ENCODE assay signal across 9 mouse cellular contexts in genomic region chr11:113709731-113710256, GRCm38 (mm10). TPM values are rescaled to one million over a fixed set of nuclear protein-coding genes. Genes with fewer than 3 reads are reported as not detected.
DNase-seq lines count a peak whose midpoint lies in the region; ATAC-seq and TF ChIP-seq lines count a peak whose summit lies in the region.
"Had no signal": no experiment of that assay in that cellular context is flagged by ENCODE, and none has a peak within 500 bp of the region (broad histone marks: within the 10 kb centered on the region; RNA-seq: fewer than 3 reads in every experiment).

Cpsf4l (minus strand) TSS chr11:113710017.

- ATAC-seq in heart, embryonic 13.5 days (ENCODE audit: extremely low read depth, insufficient number of reproducible peaks, low FRiP score, low TSS enrichment) = no peak
- no peak for ATAC-seq in intestine, embryonic 14.5 days (replicated peaks; ENCODE audit: low FRiP score, low TSS enrichment, low read depth)
- ATAC-seq in neural tube, embryonic 14.5 days (ENCODE audit: low read depth) = peak; percentile 47; the same call in 1 of the 2 replicates

- intact Hi-C loops in heart, postnatal 25 days (cut with DNase I) = no loop called here
- intact Hi-C loops in gastrocnemius, postnatal 14 days (cut with DNase I; ENCODE audit: low total_unique reads) = no loop called here

- peak within 1 kb of the TSS; percentile 67 for H3K9ac ChIP-seq in heart, embryonic 13.5 days
- peak within 1 kb of the TSS; percentile 6; the same call in 1 of the 2 replicates for H3K9ac ChIP-seq in intestine, embryonic 14.5 days (ENCODE audit: low read length)
- peak within 1 kb of the TSS; percentile 32 for H3K9ac ChIP-seq in neural tube, embryonic 14.5 days (replicated peaks; ENCODE audit: low read depth, low read length)

- peaks cover 16% of the 10 kb centered on the region for H3K27me3 ChIP-seq in heart, embryonic 13.5 days (replicated peaks)
- no peaks in the 10 kb centered on the region for H3K27me3 ChIP-seq in intestine, embryonic 14.5 days (replicated peaks; ENCODE audit: control insufficient read depth, insufficient read depth, low read length)
- H3K27me3 ChIP-seq in neural tube, embryonic 14.5 days (ENCODE audit: control insufficient read depth, insufficient read depth, low read length) = no peaks in the 10 kb centered on the region; the same call in 1 of the 2 replicates
- H3K27me3 ChIP-seq: CH12.LX had no signal

- 15% methylated on average over 11 of the region's 11 CpGs for WGBS in heart, embryonic 13.5 days
- WGBS in intestine, embryonic 14.5 days = 14% methylated on average over 11 of the region's 11 CpGs
- 6% methylated on average over 11 of the region's 11 CpGs for WGBS in neural tube, embryonic 14.5 days

- TF ChIP-seq POLR2A in cortical plate, adult 2 months (IDR thresholded peaks at IDR 0.05; ENCODE audit: extremely low read depth, insufficient read depth, low read length) = no peak

- no peaks in the 10 kb centered on the region for H3K9me3 ChIP-seq in heart, embryonic 13.5 days
- no peaks in the 10 kb centered on the region for H3K9me3 ChIP-seq in intestine, embryonic 14.5 days (ENCODE audit: control insufficient read depth, low read length)
- no peaks in the 10 kb centered on the region for H3K9me3 ChIP-seq in neural tube, embryonic 14.5 days (ENCODE audit: control insufficient read depth, low read length)

- peak within 1 kb of the TSS; percentile 36 for H3K4me2 ChIP-seq in heart, embryonic 13.5 days
- peak within 1 kb of the TSS; percentile 26 for H3K4me2 ChIP-seq in intestine, embryonic 14.5 days (ENCODE audit: low read length)
- H3K4me2 ChIP-seq in neural tube, embryonic 14.5 days (ENCODE audit: low read depth, low read length) = 0 out of 2 replicates have a peak within 1 kb of the TSS, but pooled peaks have one; percentile 14

- no peak for DNase-seq in heart, postnatal 25 days (ENCODE audit: low spot score)
- no peak for DNase-seq in intestine, embryonic 14.5 days (ENCODE audit: low spot score)
- no peak for DNase-seq in frontal cortex, adult 2 months (ENCODE audit: extremely low spot score in 1 of 2, low spot score in 1 of 2)
- DNase-seq in gastrocnemius, postnatal 14 days = no peak
- no peak for DNase-seq in adrenal gland, adult 2 months

- peaks cover 21% of the 10 kb centered on the region for H3K4me1 ChIP-seq in heart, embryonic 13.5 days
- H3K4me1 ChIP-seq in cortical plate, adult 2 months (ENCODE audit: control insufficient read depth, insufficient read depth, low read length) = peaks cover 2% of the 10 kb centered on the region; the same call in 1 of the 2 replicates
- H3K4me1 ChIP-seq in intestine, embryonic 14.5 days (replicated peaks; ENCODE audit: control insufficient read depth, insufficient read depth, low read length) = peaks cover 17% of the 10 kb centered on the region
- H3K4me1 ChIP-seq in neural tube, embryonic 14.5 days (ENCODE audit: control insufficient read depth, insufficient read depth, low read length) = peaks cover 15% of the 10 kb centered on the region

- H3K27ac ChIP-seq in heart, embryonic 13.5 days (replicated peaks) = peak within 1 kb of the TSS; percentile 48
- H3K27ac ChIP-seq in cortical plate, adult 2 months (ENCODE audit: insufficient read depth, low read length) = peak within 1 kb of the TSS; percentile 18; the same call in 1 of the 2 replicates
- H3K27ac ChIP-seq in intestine, embryonic 14.5 days (ENCODE audit: low read depth) = peak within 1 kb of the TSS; percentile 62; the same call in 1 of the 2 replicates
- peak within 1 kb of the TSS; percentile 58 for H3K27ac ChIP-seq in neural tube, embryonic 14.5 days (ENCODE audit: low read depth, low read length)

- H3K36me3 ChIP-seq in heart, embryonic 13.5 days = peaks cover 11% of the 10 kb centered on the region; the same call in 1 of the 2 replicates
- H3K36me3 ChIP-seq in intestine, embryonic 14.5 days (ENCODE audit: control insufficient read depth, insufficient read depth, low read length) = no peaks in the 10 kb centered on the region
- no peaks in the 10 kb centered on the region for H3K36me3 ChIP-seq in neural tube, embryonic 14.5 days (ENCODE audit: control insufficient read depth, insufficient read depth, low read length)

- H3K4me3 ChIP-seq in heart, embryonic 13.5 days = peak within 1 kb of the TSS; percentile 1; the same call in 1 of the 2 replicates
- H3K4me3 ChIP-seq in cortical plate, adult 2 months (ENCODE audit: insufficient read depth, low read length) = no peak within 1 kb of the TSS
- H3K4me3 ChIP-seq in intestine, embryonic 14.5 days (ENCODE audit: low read depth, low read length) = no peak within 1 kb of the TSS
- H3K4me3 ChIP-seq in neural tube, embryonic 14.5 days (ENCODE audit: low read depth, low read length) = no peak within 1 kb of the TSS

- no peak for TF ChIP-seq CTCF in cortical plate, adult 2 months (IDR thresholded peaks at IDR 0.05; ENCODE audit: extremely low read depth, insufficient read depth, low read length)

RNA-seq across cellular contexts. Expression of gene Cpsf4l, which starts in this region (rescaled TPM):
- 0.24 TPM in 1 of 2 replicates, not detected in the other for polyA plus RNA-seq in heart, embryonic 13.5 days (2015; fragmentation: Nextera tagmentation; extraction: Ambion mirVana)
- not detected for total RNA-seq in heart, postnatal 25 days (2021)
- polyA plus RNA-seq in cortical plate, adult 2 months (2012; rRNA removed) = 0.06 and 0.08 TPM in 2 replicates
- 0.18 and 0.34 TPM in 2 replicates for polyA plus RNA-seq in intestine, embryonic 14.5 days (2014; fragmentation: Nextera tagmentation; extraction: Ambion mirVana)
- 0.31 and 0.72 TPM in 2 replicates for polyA plus RNA-seq in neural tube, embryonic 14.5 days (2014; fragmentation: Nextera tagmentation; extraction: Ambion mirVana)
- 0.22 TPM in 1 of 2 replicates, not detected in the other for polyA plus RNA-seq in frontal cortex, adult 2 months (2012; rRNA removed)
- total RNA-seq in gastrocnemius, postnatal 14 days (2021) = not detected
- total RNA-seq in adrenal gland, adult 2 months (2021) = 1 to 10 TPM in 1 of 2 experiments, under 1 TPM in 1; 0.46 to 1.2 TPM
- 0.09 TPM in 1 of 2 replicates, not detected in the other for polyA plus RNA-seq in adrenal gland, adult 2 months (2012; rRNA removed)

Comparison
In these comparisons a context has a peak if more than half of its experiments do, and no peak if none do; other contexts are left out.
1. Peak in ATAC-seq, H3K27ac ChIP-seq, H3K9ac ChIP-seq and H3K4me2 ChIP-seq in neural tube, embryonic 14.5 days; RNA of the gene not detected or under 1 TPM.
2. H3K9ac ChIP-seq: peak in every context shown above with its lines; median percentile 67 in heart, embryonic 13.5 days; 32 in neural tube, embryonic 14.5 days; 6 in intestine, embryonic 14.5 days.